Mouse (Mus musculus) brain, adult 2 months (tissue): Measurements from ENCODE around the gene Tas2r131.
"Not testable (repeated sequence)": the region's sequence is repeated elsewhere in the genome, so short reads cannot be mapped to it uniquely, and the experiment has no call there.

ENCODE experiments used
- DNase-seq: peaks from one replicate; pipeline ENCODE4 v3.0.0; 2011; ENCODE audit warnings: low read depth, low spot score

Gene Tas2r131

DNA sequence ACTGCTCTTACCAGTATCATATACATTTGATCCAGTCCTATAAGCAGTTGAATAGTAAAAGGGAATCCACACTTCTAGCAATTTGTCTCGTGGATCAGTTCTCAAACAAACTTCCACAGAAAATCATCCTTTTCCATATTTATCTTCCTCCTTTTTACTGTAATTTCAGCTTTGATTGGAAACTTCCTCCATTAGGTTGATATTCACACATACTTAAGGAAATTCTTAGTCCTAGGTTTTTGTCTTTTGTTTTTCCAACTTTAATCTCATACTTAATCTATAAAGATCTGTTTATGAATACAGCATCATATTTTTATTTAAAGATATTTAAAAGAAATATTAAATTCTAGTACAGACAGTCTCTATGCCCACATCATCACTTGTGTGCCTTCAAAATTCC lies at the start of gene Tas2r131:
Gene Tas2r131 (minus strand): TSS at position 101 of the 400 bp plus-strand sequence.
- DNase-seq, result no peak

GRCm38 (mm10) chr6:132980865-132981264 lies 23.1 kb upstream of the Tas2r131 start, which contains the start of gene Tas2r109:
Gene Tas2r109, minus strand, starts transcription at chr6:132980965.
- no peak for DNase-seq

- no peak for DNase-seq
Observed at GRCm38 (mm10) chr6:132950802-132951201, 6.9 kb downstream of the Tas2r131 start, which contains the start of gene Tas2r129. Gene Tas2r129, plus strand, starts transcription at chr6:132951102.

GRCm38 (mm10) chr6:132941376-132941775 lies 16.3 kb downstream of the Tas2r131 start:
- not testable (repeated sequence) for DNase-seq

DNA sequence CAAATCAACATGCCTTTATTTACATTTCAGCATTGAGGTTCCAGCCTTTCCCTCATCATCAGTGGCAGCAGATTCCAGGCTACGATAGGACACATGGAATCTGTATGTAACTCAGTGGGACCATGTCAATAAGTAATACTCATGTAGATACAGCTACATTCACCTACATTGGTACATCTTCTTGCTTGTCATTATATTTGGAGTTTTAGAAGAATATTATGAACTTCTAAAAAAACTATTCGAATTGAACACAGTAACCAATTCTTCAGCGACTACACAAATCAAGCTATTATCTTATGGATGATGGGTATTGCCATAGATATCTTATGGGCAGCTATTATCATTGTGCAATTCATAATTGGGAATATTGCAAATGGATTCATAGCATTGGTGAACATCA lies 48.4 kb downstream of the Tas2r131 start, which contains the start of gene Tas2r125:
Gene Tas2r125 (plus strand): TSS at position 301 of the 400 bp plus-strand sequence.
- DNase-seq, result no peak
